Mouse (Mus musculus) small intestine, adult 2 months (tissue): ENCODE data around the gene B3gat3.

Experiments used
- CTCF ChIP-seq: fragments of 200-500 bp; IDR thresholded peaks from 2 replicates; pipeline ENCODE4 v1.5.1; 2012; ENCODE audit warnings: low read depth, mild to moderate bottlenecking, control low read depth, inconsistent platforms, low read length, moderate library complexity, mixed read lengths; ENCODE audit not compliant: insufficient replicate concordance, insufficient read length; ENCODE audit errors: extremely low read depth
- POLR2A ChIP-seq: fragments of 200-500 bp; IDR thresholded peaks from 2 replicates; pipeline ENCODE4 v1.6.1; 2012; ENCODE audit warnings: low read depth, mild to moderate bottlenecking, control low read depth, inconsistent platforms, low read length, moderate library complexity

- TF ChIP-seq POLR2A = peak; percentile 92
- TF ChIP-seq CTCF = no peak
Observed at GRCm38 (mm10) chr19:8888511-8889385, 31.4 kb upstream of the B3gat3 start, which contains the start of the genes 1810009A15Rik and Gm49416.
